Mouse (Mus musculus): ENCODE data around the gene Esrra. TPM values are rescaled to one million over a fixed set of nuclear protein-coding genes. Genes with fewer than 3 reads are reported as not detected.

Gene Esrra
- polyA plus RNA-seq, 1 experiment = not detected

- H3K4me3 ChIP-seq (ENCODE audit: insufficient read depth, low read depth, low read length) = peak overlapping the region; percentile 87
- WGBS = 21% methylated on average over 5 of the region's 5 CpGs
- H3K27ac ChIP-seq (ENCODE audit: insufficient read depth, low read depth, low read length) = peak overlapping the region; percentile 29; the same call in 1 of the 2 replicates
- TF ChIP-seq POLR2A (IDR thresholded peaks at IDR 0.05; ENCODE audit: insufficient read depth, low read depth, low read length) = no peak
- H3K4me1 ChIP-seq (ENCODE audit: control insufficient read depth, insufficient read depth, low read length) = peaks cover 27% of the 10 kb centered on the region
These were observed 21.2 kb upstream of the Esrra start for GRCm38 (mm10) chr19:6942764-6943163.

- Histone ChIP-seq H3K4me1 (ENCODE audit: control insufficient read depth, insufficient read depth, low read length) (peaks cover 28% of the 10 kb centered on the region), H3K27ac (ENCODE audit: insufficient read depth, low read depth, low read length) (peak within 1 kb of the TSS; percentile 63), H3K4me3 (ENCODE audit: insufficient read depth, low read depth, low read length) (peak within 1 kb of the TSS; percentile 87)
- TF ChIP-seq POLR2A (IDR thresholded peaks at IDR 0.05; ENCODE audit: insufficient read depth, low read depth, low read length) (peak; percentile 58), CTCF (IDR thresholded peaks at IDR 0.05; ENCODE audit: insufficient read depth, low read depth, low read length) (no peak)
- under 1% methylated on average over 27 of the region's 27 CpGs for WGBS
These were observed 20.7 kb upstream of the Esrra start, which contains the start of gene Gpr137 for GRCm38 (mm10) chr19:6942249-6942691. Gene Gpr137, minus strand, starts transcription at chr19:6942480.

GRCm38 (mm10) chr19:6941372-6942248 is 20.0 kb upstream of the Esrra start, which contains the start of gene Bad:
Gene Bad, plus strand, starts transcription at chr19:6941861.
- under 1% methylated on average over 83 of the region's 83 CpGs for WGBS
- H3K4me3 ChIP-seq (ENCODE audit: insufficient read depth, low read depth, low read length) = peak within 1 kb of the TSS; percentile 87

GRCm38 (mm10) chr19:6940396-6941351 is 19.1 kb upstream of the Esrra start:
- WGBS = 16% methylated on average over 29 of the region's 29 CpGs
- Histone ChIP-seq H3K27ac (ENCODE audit: insufficient read depth, low read depth, low read length) (no peak overlapping the region; the same call in 1 of the 2 replicates), H3K4me3 (ENCODE audit: insufficient read depth, low read depth, low read length) (peak overlapping the region; percentile 87), H3K4me1 (ENCODE audit: control insufficient read depth, insufficient read depth, low read length) (peaks cover 28% of the 10 kb centered on the region)
- TF ChIP-seq POLR2A (IDR thresholded peaks at IDR 0.05; ENCODE audit: insufficient read depth, low read depth, low read length) (no peak), CTCF (IDR thresholded peaks at IDR 0.05; ENCODE audit: insufficient read depth, low read depth, low read length) (no peak)

More at GRCm38 (mm10) chr19:6941372-6942248, 20.0 kb upstream of the Esrra start, which contains the start of gene Bad:
- Histone ChIP-seq H3K27ac (ENCODE audit: insufficient read depth, low read depth, low read length) (peak within 1 kb of the TSS; percentile 63), H3K4me1 (ENCODE audit: control insufficient read depth, insufficient read depth, low read length) (peaks cover 28% of the 10 kb centered on the region)
- peak; percentile 50 for TF ChIP-seq POLR2A (IDR thresholded peaks at IDR 0.05; ENCODE audit: insufficient read depth, low read depth, low read length)
- no peak for TF ChIP-seq CTCF (IDR thresholded peaks at IDR 0.05; ENCODE audit: insufficient read depth, low read depth, low read length)

- H3K27ac ChIP-seq (ENCODE audit: insufficient read depth, low read depth, low read length) = no peak overlapping the region
- TF ChIP-seq POLR2A (IDR thresholded peaks at IDR 0.05; ENCODE audit: insufficient read depth, low read depth, low read length) = 0 out of 2 replicates have a peak, but pooled peaks have one; percentile 14
- no peak for TF ChIP-seq CTCF (IDR thresholded peaks at IDR 0.05; ENCODE audit: insufficient read depth, low read depth, low read length)
- H3K4me1 ChIP-seq (ENCODE audit: control insufficient read depth, insufficient read depth, low read length) = peaks cover 29% of the 10 kb centered on the region
- H3K4me3 ChIP-seq (ENCODE audit: insufficient read depth, low read depth, low read length) = peak overlapping the region; percentile 0; the same call in 1 of the 2 replicates
- 86% methylated on average over 20 of the region's 20 CpGs for WGBS
These were observed 17.7 kb upstream of the Esrra start for GRCm38 (mm10) chr19:6939106-6940002.

- Histone ChIP-seq H3K27ac (ENCODE audit: insufficient read depth, low read depth, low read length) (no peak overlapping the region), H3K4me3 (ENCODE audit: insufficient read depth, low read depth, low read length) (no peak overlapping the region), H3K4me1 (ENCODE audit: control insufficient read depth, insufficient read depth, low read length) (peaks cover 42% of the 10 kb centered on the region)
- 71% methylated on average over 16 of the region's 16 CpGs for WGBS
- no peak for TF ChIP-seq CTCF (IDR thresholded peaks at IDR 0.05; ENCODE audit: insufficient read depth, low read depth, low read length)
- TF ChIP-seq POLR2A (IDR thresholded peaks at IDR 0.05; ENCODE audit: insufficient read depth, low read depth, low read length) = no peak
These were observed 16.2 kb upstream of the Esrra start for GRCm38 (mm10) chr19:6937541-6938465.

GRCm38 (mm10) chr19:6936299-6936698 is 14.7 kb upstream of the Esrra start:
- H3K4me3 ChIP-seq (ENCODE audit: insufficient read depth, low read depth, low read length) = no peak overlapping the region
- TF ChIP-seq CTCF (IDR thresholded peaks at IDR 0.05; ENCODE audit: insufficient read depth, low read depth, low read length) = no peak
- TF ChIP-seq POLR2A (IDR thresholded peaks at IDR 0.05; ENCODE audit: insufficient read depth, low read depth, low read length) = no peak
- WGBS = 30% methylated on average over 3 of the region's 3 CpGs
- peaks cover 52% of the 10 kb centered on the region for H3K4me1 ChIP-seq (ENCODE audit: control insufficient read depth, insufficient read depth, low read length)
- no peak overlapping the region for H3K27ac ChIP-seq (ENCODE audit: insufficient read depth, low read depth, low read length)

All from olfactory bulb, adult 2 months (tissue).